Mouse (Mus musculus) left cerebral cortex, adult 9 months (tissue): ENCODE measurements around the gene Carmil1.

Source experiments
- DNase-seq, 2 experiments: peaks; one replicate each; pipeline ENCODE4 v3.0.0; 2022; ENCODE audit warnings: low spot score in 2 of 2

The Carmil1 gene

DNA sequence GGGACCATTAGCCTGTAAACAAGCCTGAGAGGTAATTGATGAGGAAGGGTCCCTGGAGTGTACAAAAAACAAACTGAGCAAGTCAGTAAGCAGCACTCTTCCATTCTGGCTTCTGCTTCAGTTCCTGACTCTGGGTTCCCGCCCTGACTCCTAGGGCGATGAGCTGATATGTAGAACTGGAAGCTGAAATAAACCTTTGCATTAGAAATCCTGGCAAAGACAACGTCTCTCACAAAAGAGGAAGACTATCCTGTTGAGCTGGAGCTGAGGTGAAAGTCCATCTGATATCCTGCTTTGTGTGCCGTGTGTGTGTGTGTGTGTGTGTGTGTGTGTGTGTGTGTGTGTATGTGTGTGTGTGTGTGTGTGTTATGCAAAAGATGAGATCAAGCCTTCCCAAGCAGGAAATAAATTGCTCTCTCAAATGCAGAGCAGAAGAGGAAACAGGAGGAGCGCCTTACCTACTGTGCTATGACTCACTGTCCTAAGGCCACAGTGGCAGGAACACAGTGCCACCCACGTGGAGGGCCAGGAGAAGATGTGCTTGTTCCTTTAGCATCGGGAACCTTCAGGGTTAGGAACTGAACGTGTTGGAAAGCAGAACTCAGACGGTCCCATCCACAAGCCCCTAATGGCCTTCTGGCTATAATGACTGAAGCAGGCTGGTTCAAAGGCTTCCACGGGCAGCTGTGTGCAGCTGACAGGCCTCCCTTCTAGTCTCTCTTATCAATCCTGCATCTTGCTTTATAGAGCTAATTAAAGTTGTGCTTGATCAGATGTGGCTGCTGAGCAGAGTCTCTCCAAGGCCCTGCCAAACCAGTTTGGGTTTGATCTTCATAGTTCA lies 19.6 kb downstream of the Carmil1 start:
- DNase-seq: no peak

- DNase-seq: no peak
Measured at GRCm38 (mm10) chr13:24257809-24258208, 22.8 kb downstream of the Carmil1 start.

DNA sequence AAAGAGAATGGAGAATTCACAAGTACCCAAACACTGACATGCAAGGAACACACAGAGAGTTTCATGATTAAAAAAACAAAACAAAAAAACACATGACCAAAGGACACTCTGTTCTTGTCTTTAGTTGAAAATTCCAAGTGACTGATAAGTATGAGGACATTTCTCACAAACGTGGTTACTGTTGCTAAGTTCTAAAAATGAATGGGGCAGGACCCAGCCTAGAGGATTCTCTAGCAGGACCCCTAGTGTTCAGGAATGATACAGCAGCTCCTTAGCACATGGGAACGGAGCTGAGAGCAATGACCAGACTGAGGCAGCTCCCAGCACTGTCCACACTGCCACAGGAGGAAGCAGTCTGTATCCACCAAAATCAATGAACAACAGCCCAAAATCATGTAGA lies 26.6 kb downstream of the Carmil1 start:
- DNase-seq: peak in 1 of 2 experiments; percentile 64

- no peak for DNase-seq
Measured at GRCm38 (mm10) chr13:24253551-24253950, 27.0 kb downstream of the Carmil1 start.

DNA sequence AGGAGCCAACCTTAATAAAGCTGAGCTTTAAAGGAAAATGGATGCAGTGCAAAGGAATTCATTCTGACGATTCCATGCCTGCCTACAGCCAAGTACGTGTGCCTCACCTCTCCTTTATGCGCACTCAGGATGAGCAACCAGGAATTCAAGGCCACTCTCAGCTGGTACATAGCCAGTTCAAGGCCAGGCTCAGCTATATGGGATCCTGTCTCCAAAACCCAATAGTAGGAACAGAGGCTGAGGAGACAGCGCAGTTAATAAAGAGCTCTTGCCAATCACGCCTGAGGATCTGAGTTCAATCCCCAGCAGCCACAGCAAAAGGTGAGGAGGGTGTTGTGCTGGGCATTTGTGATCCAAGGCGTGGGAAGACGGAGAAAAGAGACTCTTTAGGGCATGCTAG lies 29.4 kb downstream of the Carmil1 start:
- no peak for DNase-seq

GRCm38 (mm10) chr13:24247928-24248327 lies 32.7 kb downstream of the Carmil1 start:
- no peak for DNase-seq

DNA sequence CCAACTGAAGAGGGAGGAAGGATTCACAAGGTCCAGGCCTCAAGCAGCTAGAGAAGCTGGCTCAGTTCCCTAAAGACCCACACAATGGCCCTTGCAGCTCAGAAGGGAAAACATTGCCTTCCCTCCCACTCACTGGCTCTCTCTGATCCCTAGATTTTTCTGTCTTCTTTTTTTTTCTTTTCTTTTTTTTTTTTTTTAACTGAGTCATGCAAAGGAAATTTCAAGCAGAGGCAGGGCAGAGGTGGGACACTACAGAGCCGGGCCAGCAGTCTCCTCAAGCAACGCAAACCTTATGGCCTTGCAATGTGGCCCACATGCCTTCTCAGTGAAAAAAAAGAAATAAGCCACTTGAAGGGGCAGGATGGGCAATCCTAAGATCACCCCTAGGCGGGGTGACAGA lies 33.2 kb downstream of the Carmil1 start:
- no peak for DNase-seq

- no peak for DNase-seq
Measured at GRCm38 (mm10) chr13:24246266-24246665, 34.3 kb downstream of the Carmil1 start.

DNA sequence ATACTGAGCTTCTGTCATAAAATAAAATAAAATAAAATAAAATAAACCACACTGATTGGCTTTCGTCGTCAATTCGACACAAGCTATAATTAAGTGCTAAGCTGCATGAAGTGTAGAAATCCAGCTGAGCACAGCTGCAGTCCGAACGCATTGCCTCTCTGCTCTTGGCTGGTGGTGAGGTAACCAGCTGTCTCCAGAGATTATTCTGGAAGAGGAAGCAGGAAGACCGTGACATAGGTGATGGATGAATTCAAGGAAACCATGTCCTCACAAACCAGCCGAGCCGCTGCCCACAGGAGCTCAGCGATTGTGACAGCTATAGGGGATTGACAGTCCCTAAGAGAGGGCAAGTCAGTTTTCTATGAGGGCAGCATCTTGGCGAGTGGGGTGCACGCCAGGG lies 36.0 kb downstream of the Carmil1 start:
- DNase-seq: no peak

GRCm38 (mm10) chr13:24243964-24244363 lies 36.6 kb downstream of the Carmil1 start:
- no peak for DNase-seq

DNA sequence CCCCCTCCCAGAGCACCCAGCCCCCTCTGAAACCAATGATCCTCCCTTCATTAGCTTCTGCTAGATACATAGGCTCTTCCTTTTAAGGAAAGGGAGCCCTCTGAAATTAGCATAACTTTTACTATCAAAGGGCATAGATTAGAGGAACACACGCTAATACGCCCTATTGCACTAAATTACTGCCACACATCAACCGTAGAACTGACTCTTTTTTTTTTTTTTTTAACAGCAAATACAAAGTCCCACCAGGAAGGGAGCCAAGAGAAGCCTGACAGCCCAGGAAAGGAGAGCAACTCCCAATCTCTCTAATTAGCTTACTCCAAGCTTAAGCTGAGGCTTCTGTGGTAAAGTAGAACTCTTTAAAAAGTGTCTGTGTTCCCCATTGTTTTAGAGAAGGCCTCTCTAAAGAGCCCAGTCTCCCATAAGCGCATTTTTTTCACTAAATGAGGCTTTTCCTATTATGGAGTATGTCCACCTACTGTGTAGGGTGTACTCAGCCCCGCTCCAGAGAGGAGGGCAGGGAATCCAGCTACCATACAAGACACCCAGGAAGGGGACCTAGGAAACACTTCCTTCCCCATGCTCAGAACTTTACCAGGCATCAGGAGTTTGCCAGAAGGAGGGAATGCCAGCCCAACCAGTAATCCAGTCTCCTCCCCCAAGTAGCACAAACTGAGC lies 38.0 kb downstream of the Carmil1 start:
- DNase-seq: no peak

- DNase-seq: no peak
Measured at GRCm38 (mm10) chr13:24241201-24241600, 39.4 kb downstream of the Carmil1 start.

DNA sequence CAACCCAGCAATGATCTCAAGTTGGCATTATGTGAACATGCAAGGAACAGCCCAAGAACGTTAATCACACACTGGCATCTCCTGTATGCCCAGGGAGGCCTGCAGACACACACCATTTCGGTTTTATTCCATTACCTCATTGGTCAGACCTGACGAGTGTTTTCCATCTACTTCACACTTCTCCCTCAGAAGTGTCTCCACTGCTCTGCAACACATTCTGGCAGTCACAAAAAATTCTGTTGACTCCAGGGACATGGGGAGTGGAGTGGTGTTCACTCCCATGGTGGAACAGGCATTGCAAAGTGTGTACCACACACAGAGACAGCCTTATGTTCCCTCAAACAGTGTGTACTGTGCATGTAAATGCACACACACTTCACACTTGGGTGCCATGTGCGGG lies 40.2 kb downstream of the Carmil1 start:
- DNase-seq: no peak

GRCm38 (mm10) chr13:24238456-24239120 lies 42.0 kb downstream of the Carmil1 start:
- DNase-seq: no peak

- DNase-seq: no peak
Measured at GRCm38 (mm10) chr13:24236736-24237135, 43.9 kb downstream of the Carmil1 start.

- DNase-seq: no peak
Measured at GRCm38 (mm10) chr13:24232750-24233149, 47.8 kb downstream of the Carmil1 start.

- no peak for DNase-seq
Measured at GRCm38 (mm10) chr13:24231746-24232483, 48.7 kb downstream of the Carmil1 start.

DNA sequence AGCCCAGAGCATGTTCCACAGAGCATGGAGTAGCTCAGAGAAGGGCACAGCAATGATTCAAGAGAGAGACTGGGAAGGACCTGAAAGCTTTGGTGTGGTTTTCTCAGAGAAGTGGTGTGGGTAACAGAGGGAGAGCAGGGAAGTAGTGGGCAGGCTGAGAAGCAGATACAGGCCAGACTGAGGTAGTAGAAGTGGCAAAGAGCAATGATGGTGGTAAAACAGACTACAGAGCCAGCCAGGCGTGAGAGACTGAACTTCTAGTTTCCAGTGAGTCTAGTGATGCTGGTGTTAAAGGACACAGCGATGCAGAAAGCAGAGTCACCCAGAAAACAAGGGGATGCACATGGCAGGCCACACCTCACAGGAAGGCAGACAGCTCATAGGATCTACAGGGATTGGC lies 49.4 kb downstream of the Carmil1 start:
- no peak for DNase-seq

DNA sequence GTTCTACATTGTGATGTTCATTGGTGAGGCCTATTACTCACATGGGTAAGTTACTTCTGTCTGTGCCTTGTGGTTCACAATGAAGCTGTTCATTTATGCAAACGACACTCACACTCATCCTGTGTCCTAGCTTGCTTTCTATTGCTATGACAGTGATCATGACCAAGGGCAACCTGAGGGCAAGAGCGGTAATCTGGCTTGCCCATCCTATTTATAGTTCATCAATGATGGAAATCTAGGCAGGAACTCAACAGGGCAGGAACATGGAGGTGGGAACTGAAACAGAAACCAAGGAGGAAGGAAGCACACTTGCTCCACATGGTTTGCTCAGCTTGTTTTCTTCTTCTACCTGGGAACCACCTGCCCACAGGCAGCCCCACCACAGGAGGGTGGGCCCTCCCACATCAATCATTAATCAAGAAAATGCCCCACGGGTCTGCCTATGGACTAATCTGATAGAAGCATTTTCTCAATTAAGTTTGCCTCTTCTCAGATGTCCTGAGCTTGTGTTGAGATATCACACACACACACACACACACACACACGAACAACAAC lies 50.0 kb downstream of the Carmil1 start:
- DNase-seq: no peak

- no peak for DNase-seq
Measured at GRCm38 (mm10) chr13:24223425-24224201, 57.0 kb downstream of the Carmil1 start.

GRCm38 (mm10) chr13:24220441-24220970 lies 60.1 kb downstream of the Carmil1 start:
- no peak for DNase-seq
